Mouse (Mus musculus) bone marrow macrophage, adult 2 months (primary cell): ENCODE data around the gene Ptbp1.

Source experiments
- CTCF ChIP-seq: IDR thresholded peaks from 2 replicates; pipeline ENCODE4 v1.5.1; 2012; ENCODE audit warnings: low read depth, mild to moderate bottlenecking, low read length, moderate library complexity
- POLR2A ChIP-seq: IDR thresholded peaks from 2 replicates; pipeline ENCODE4 v1.6.1; 2012; ENCODE audit warnings: mild to moderate bottlenecking, low read depth, low read length, borderline replicate concordance

GRCm38 (mm10) chr10:79815671-79816494 lies 38.3 kb upstream of the Ptbp1 start:
- TF ChIP-seq CTCF (no peak), POLR2A (no peak)
